Comparison of ENCODE assay signal across 17 mouse cellular contexts in genomic region chr17:49792217-49792743, GRCm38 (mm10).
A peak's percentile ranks its signal among the peaks of the same experiment; 100 is the strongest.
DNase-seq lines count a peak whose midpoint lies in the region; ATAC-seq and TF ChIP-seq lines count a peak whose summit lies in the region.
"Had no signal": no experiment of that assay in that cellular context is flagged by ENCODE, and none has a peak within 500 bp of the region (broad histone marks: within the 10 kb centered on the region; RNA-seq: fewer than 3 reads in every experiment).

No protein-coding gene starts in this region.

- 88% methylated on average over 10 of the region's 10 CpGs for WGBS in heart, embryonic 10.5 days
- 45% methylated on average over 10 of the region's 10 CpGs for WGBS in limb, embryonic 14.5 days

- ATAC-seq in limb, embryonic 14.5 days (ENCODE audit: low FRiP score, low read depth), result peak; percentile 80; the same call in 1 of the 2 replicates
- ATAC-seq: forebrain, embryonic 15.5 days had no signal

- peak; percentile 41 for DNase-seq in heart, embryonic 10.5 days (ENCODE audit: low spot score)
- DNase-seq in heart, adult 9 months (ENCODE audit: low spot score in 2 of 2), result no peak
- DNase-seq in testis, postnatal 10 days (ENCODE audit: low spot score), result peak; percentile 5
- DNase-seq in testis, postnatal 14 days (ENCODE audit: low spot score), result no peak
- DNase-seq in limb, embryonic 14.5 days (ENCODE audit: low spot score), result peak; percentile 43
- no peak for DNase-seq in embryo, embryonic 11 days
- DNase-seq: adrenal gland, postnatal 10 days; cerebellum, adult 11 months; cerebellum, adult 8-10 months; cerebellum, postnatal 14 days; gastrocnemius, postnatal 36 days; heart, adult 2 months; heart, postnatal 36 days had no signal

- H3K4me1 ChIP-seq in heart, embryonic 10.5 days, result peaks cover 11% of the 10 kb centered on the region; the same call in 1 of the 2 replicates
- H3K4me1 ChIP-seq in limb, embryonic 14.5 days (ENCODE audit: control insufficient read depth, insufficient read depth, low read length), result 0 out of 2 replicates have a peak, but pooled peaks cover 4% of the 10 kb centered on the region
- H3K4me1 ChIP-seq: forebrain, embryonic 15.5 days; heart, embryonic 13.5 days; hindbrain, embryonic 15.5 days had no signal

- H3K4me2 ChIP-seq in limb, embryonic 14.5 days (replicated peaks; ENCODE audit: low read depth, low read length, severe bottlenecking), result no peak overlapping the region
- H3K4me2 ChIP-seq: embryonic facial prominence, embryonic 13.5 days; forebrain, embryonic 15.5 days; heart, embryonic 13.5 days; hindbrain, embryonic 15.5 days had no signal

- no peak overlapping the region for H3K4me3 ChIP-seq in heart, embryonic 10.5 days
- no peak overlapping the region for H3K4me3 ChIP-seq in limb, embryonic 14.5 days (replicated peaks; ENCODE audit: low read length)
- H3K4me3 ChIP-seq: embryonic facial prominence, embryonic 13.5 days; forebrain, embryonic 15.5 days; heart, adult 2 months; heart, embryonic 13.5 days; hindbrain, embryonic 15.5 days had no signal

- TF ChIP-seq POLR2A in limb, embryonic 14.5 days (IDR thresholded peaks at IDR 0.05; ENCODE audit: borderline replicate concordance, extremely low read depth, insufficient read depth, insufficient read length), result no peak

- no peaks in the 10 kb centered on the region for H3K36me3 ChIP-seq in heart, embryonic 10.5 days
- no peaks in the 10 kb centered on the region for H3K36me3 ChIP-seq in limb, embryonic 14.5 days (ENCODE audit: control insufficient read depth, insufficient read depth, low read length)
- H3K36me3 ChIP-seq: embryonic facial prominence, embryonic 13.5 days; forebrain, embryonic 15.5 days; heart, embryonic 13.5 days; hindbrain, embryonic 15.5 days had no signal

- H3K27ac ChIP-seq in heart, embryonic 10.5 days, result no peak overlapping the region
- no peak overlapping the region for H3K27ac ChIP-seq in limb, embryonic 14.5 days (replicated peaks; ENCODE audit: low read depth, low read length)
- H3K27ac ChIP-seq: embryonic facial prominence, embryonic 13.5 days; forebrain, embryonic 15.5 days; heart, adult 2 months; heart, embryonic 13.5 days; hindbrain, embryonic 15.5 days had no signal

- no peaks in the 10 kb centered on the region for H3K9me3 ChIP-seq in heart, embryonic 10.5 days
- 0 out of 2 replicates have a peak, but pooled peaks cover 5% of the 10 kb centered on the region for H3K9me3 ChIP-seq in limb, embryonic 14.5 days (ENCODE audit: control insufficient read depth, low read length)
- H3K9me3 ChIP-seq: embryonic facial prominence, embryonic 13.5 days; forebrain, embryonic 15.5 days; heart, embryonic 13.5 days; hindbrain, embryonic 15.5 days had no signal

- no peak overlapping the region for H3K9ac ChIP-seq in limb, embryonic 14.5 days (ENCODE audit: low read depth, low read length, severe bottlenecking)
- H3K9ac ChIP-seq: embryonic facial prominence, embryonic 13.5 days; forebrain, embryonic 15.5 days; heart, embryonic 13.5 days; hindbrain, embryonic 15.5 days had no signal

- no peaks in the 10 kb centered on the region for H3K27me3 ChIP-seq in heart, embryonic 10.5 days (ENCODE audit: insufficient read depth, poor library complexity, severe bottlenecking)
- no peaks in the 10 kb centered on the region for H3K27me3 ChIP-seq in limb, embryonic 14.5 days (ENCODE audit: control insufficient read depth, insufficient read depth, low read length)
- H3K27me3 ChIP-seq: embryonic facial prominence, embryonic 13.5 days; forebrain, embryonic 15.5 days; heart, embryonic 13.5 days; hindbrain, embryonic 15.5 days had no signal

Comparison
In these comparisons a context has a peak if more than half of its experiments do, and no peak if none do; other contexts are left out.
1. DNase-seq: peak in heart, embryonic 10.5 days (single experiment), testis, postnatal 10 days (single experiment) and limb, embryonic 14.5 days (single experiment); none in heart, adult 9 months (0 of 2), testis, postnatal 14 days (single experiment) and embryo, embryonic 11 days (single experiment).